Mouse (Mus musculus): ENCODE data around the gene Ptger1.

- TF ChIP-seq CTCF (IDR thresholded peaks at IDR 0.05; ENCODE audit: low read depth, low read length), result no peak
- TF ChIP-seq POLR2A (IDR thresholded peaks at IDR 0.05; ENCODE audit: borderline replicate concordance, low read depth, low read length), result no peak
These were observed 53.2 kb downstream of the Ptger1 start for GRCm38 (mm10) chr8:83719693-83720092.
